Mouse (Mus musculus): ENCODE results near the gene Sumo2. TPM values are rescaled to one million over a fixed set of nuclear protein-coding genes. Genes with fewer than 3 reads are reported as not detected.
"Not testable (repeated sequence)": the region's sequence is repeated elsewhere in the genome, so short reads cannot be mapped to it uniquely, and the experiment has no call there.

Gene Sumo2
- polyA plus RNA-seq, 1 experiment from 2014 or later, result 838 TPM

DNA sequence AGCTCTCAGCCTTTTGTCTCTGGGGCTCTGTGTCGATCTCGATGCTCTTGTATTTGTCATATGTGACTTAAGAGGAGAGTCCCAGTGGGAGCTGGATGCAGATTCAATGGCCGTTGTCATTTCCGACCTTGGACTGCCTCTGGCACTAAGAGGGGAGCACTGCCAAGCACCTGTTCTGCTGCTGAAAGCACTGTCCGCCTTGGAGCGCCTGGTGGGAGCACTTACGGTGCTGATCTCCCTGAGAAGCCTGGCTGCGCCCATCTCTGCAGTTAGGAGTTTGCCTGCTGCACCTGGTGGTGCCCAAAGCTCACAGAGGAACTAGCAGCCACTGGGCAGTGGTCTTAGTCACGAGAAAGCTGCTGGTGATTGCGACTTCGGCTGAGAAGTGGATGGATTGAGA lies 52.8 kb downstream of the Sumo2 start:
- H3K4me2 ChIP-seq (ENCODE audit: low read depth, low read length), result no peak overlapping the region
- no peak overlapping the region for H3K4me3 ChIP-seq (ENCODE audit: low read depth, low read length)
- no peak overlapping the region for H3K9ac ChIP-seq (ENCODE audit: low read depth, low read length)
- peaks cover 12% of the 10 kb centered on the region; the same call in 1 of the 2 replicates for H3K36me3 ChIP-seq (ENCODE audit: control insufficient read depth, insufficient read depth, low read length)
- no peaks in the 10 kb centered on the region for H3K27me3 ChIP-seq (replicated peaks; ENCODE audit: control insufficient read depth, insufficient read depth, low read length)
- H3K27ac ChIP-seq (replicated peaks; ENCODE audit: low read depth, low read length), result no peak overlapping the region
- no peaks in the 10 kb centered on the region for H3K9me3 ChIP-seq (ENCODE audit: control insufficient read depth, low read length)
- no peak for DNase-seq (ENCODE audit: low spot score)
- H3K4me1 ChIP-seq (ENCODE audit: control insufficient read depth, insufficient read depth, low read length), result no peaks in the 10 kb centered on the region
- ATAC-seq (ENCODE audit: low read depth), result no peak
- WGBS, result 64% methylated on average over 11 of the region's 11 CpGs

DNA sequence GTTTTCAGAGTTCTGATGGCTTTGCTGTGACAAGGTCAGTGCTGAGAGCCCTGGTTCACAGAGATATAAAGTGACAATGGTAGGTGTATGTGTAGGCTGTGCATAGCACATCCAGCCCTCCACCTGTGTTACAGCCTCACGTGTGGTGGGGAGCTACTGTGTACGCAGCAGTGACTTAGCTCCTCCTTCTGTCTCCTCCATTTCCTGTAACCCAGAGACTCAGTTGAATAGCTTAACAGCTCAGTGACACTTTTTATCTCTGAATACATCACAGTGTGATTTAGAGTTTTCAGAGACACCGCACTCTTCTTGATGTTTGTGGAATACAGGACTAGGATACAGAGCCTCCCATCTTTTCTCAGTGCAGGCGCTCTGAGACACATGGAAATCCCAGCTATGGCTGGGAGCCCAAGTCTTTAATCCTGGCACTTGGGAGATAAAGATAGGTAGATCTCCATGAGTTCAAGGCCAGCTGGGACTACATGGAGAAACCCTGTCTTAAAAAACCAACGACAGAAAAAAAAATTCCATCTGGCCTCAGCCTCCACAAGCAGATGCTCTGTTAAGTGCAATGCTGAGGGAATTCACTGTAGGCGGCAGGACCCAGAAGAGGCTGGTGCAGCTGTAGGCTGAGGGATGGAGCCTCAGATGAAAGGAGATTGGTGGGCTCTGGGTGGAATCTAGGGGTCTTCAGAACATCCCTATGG lies 54.4 kb downstream of the Sumo2 start:
- H3K9ac ChIP-seq (ENCODE audit: low read depth, low read length), result peak overlapping the region; percentile 30; the same call in 1 of the 2 replicates
- no peak overlapping the region for H3K4me3 ChIP-seq (ENCODE audit: low read depth, low read length)
- H3K27me3 ChIP-seq (replicated peaks; ENCODE audit: control insufficient read depth, insufficient read depth, low read length), result no peaks in the 10 kb centered on the region
- ATAC-seq (ENCODE audit: low read depth) (no peak), DNase-seq (ENCODE audit: low spot score) (no peak)
- H3K4me1 ChIP-seq (ENCODE audit: control insufficient read depth, insufficient read depth, low read length), result peaks cover 3% of the 10 kb centered on the region; the same call in 1 of the 2 replicates
- H3K4me2 ChIP-seq (ENCODE audit: low read depth, low read length), result no peak overlapping the region
- no peak overlapping the region for H3K27ac ChIP-seq (replicated peaks; ENCODE audit: low read depth, low read length)
- WGBS, result 87% methylated on average over 6 of the region's 6 CpGs
- peaks cover 12% of the 10 kb centered on the region; the same call in 1 of the 2 replicates for H3K36me3 ChIP-seq (ENCODE audit: control insufficient read depth, insufficient read depth, low read length)
- H3K9me3 ChIP-seq (ENCODE audit: control insufficient read depth, low read length), result no peaks in the 10 kb centered on the region

DNA sequence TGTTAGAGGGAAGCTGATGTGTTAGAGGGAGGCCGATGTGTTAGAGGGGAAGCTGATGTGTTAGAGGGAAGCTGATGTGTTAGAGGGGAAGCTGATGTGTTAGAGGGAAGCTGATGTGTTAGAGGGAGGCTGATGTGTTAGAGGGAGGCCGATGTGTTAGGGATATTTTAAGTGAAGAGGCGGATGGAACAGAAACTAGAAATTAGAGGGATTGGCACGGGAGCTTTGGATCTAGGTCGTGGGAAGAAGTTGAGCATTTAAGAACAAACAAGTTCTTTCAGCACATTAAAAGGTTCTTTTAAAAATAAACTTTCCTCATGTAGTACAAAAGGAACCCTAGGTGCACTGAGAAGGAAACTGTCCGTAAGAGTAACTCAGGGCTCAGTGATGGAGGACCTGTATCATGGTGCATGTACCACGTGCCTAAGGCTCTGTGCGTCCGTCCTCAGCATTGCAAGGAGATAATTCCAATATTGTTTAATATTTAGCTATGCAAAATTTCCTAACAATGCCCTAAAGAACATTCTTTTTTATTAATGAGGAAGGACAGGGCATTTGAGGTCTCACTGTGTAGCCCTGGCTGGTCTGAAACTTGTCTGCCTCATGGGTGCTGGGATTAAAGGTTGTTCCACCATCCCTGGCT lies 57.7 kb downstream of the Sumo2 start:
- WGBS, result 82% methylated on average over 9 of the region's 9 CpGs
- no peak overlapping the region for H3K4me3 ChIP-seq (ENCODE audit: low read depth, low read length)
- no peak overlapping the region for H3K4me2 ChIP-seq (ENCODE audit: low read depth, low read length)
- ATAC-seq (ENCODE audit: low read depth) (no peak), DNase-seq (ENCODE audit: low spot score) (no peak)
- H3K4me1 ChIP-seq (ENCODE audit: control insufficient read depth, insufficient read depth, low read length), result peaks cover 10% of the 10 kb centered on the region; the same call in 1 of the 2 replicates
- 0 out of 2 replicates have a peak, but pooled peaks cover 9% of the 10 kb centered on the region for H3K36me3 ChIP-seq (ENCODE audit: control insufficient read depth, insufficient read depth, low read length)
- H3K27ac ChIP-seq (replicated peaks; ENCODE audit: low read depth, low read length), result no peak overlapping the region
- no peaks in the 10 kb centered on the region for H3K27me3 ChIP-seq (replicated peaks; ENCODE audit: control insufficient read depth, insufficient read depth, low read length)
- H3K9me3 ChIP-seq (ENCODE audit: control insufficient read depth, low read length), result no peaks in the 10 kb centered on the region
- H3K9ac ChIP-seq (ENCODE audit: low read depth, low read length), result no peak overlapping the region

DNA sequence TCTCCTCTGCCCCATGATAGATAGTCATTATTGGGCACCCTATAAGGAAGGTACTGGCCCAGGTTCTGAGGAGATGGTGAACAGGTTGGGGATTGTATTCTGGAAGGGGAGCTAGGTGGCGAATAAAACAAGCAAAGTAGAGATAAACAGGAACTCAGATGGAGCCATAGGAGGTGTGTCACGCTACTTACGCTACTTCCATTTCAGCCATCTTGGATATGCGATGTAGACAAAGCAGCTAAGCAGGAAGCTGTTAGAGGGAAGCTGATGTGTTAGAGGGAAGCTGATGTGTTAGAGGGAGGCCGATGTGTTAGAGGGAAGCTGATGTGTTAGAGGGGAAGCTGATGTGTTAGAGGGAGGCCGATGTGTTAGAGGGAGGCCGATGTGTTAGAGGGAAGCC lies 58.7 kb downstream of the Sumo2 start:
- not testable (repeated sequence) for H3K9me3 ChIP-seq (ENCODE audit: control insufficient read depth, low read length); H3K36me3 ChIP-seq (ENCODE audit: control insufficient read depth, insufficient read depth, low read length); H3K9ac ChIP-seq (ENCODE audit: low read depth, low read length); H3K4me3 ChIP-seq (ENCODE audit: low read depth, low read length); H3K27ac ChIP-seq (replicated peaks; ENCODE audit: low read depth, low read length); H3K27me3 ChIP-seq (replicated peaks; ENCODE audit: control insufficient read depth, insufficient read depth, low read length); ATAC-seq (ENCODE audit: low read depth); DNase-seq (ENCODE audit: low spot score)
- 84% methylated on average over 7 of the region's 7 CpGs for WGBS
- peaks cover 10% of the 10 kb centered on the region; the same call in 1 of the 2 replicates for H3K4me1 ChIP-seq (ENCODE audit: control insufficient read depth, insufficient read depth, low read length)
- 0 out of 2 replicates have a peak overlapping the region, but pooled peaks have one; percentile 81 for H3K4me2 ChIP-seq (ENCODE audit: low read depth, low read length)

DNA sequence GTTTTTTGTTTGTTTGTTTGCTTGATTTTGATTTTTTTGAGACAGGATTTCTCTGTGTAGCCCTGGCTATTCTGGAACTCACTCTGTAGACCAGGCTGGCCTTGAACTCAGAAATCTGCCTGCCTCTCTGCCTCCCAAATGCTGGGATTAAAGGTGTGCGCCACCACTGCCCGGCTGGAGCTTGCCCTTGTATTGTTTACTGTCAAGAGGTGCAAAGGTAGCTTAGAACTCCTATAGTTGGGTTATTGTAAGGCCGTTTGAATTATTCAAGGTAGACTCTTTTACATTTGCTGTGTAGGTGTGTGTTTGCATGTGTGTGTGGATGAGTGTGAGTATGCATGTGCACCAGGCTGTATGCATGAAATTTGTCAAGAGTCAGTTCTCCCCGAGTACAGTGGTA lies 59.4 kb downstream of the Sumo2 start:
- Histone ChIP-seq H3K4me2 (ENCODE audit: low read depth, low read length) (peak overlapping the region; percentile 81), H3K9ac (ENCODE audit: low read depth, low read length) (peak overlapping the region; percentile 84; the same call in 1 of the 2 replicates), H3K4me1 (ENCODE audit: control insufficient read depth, insufficient read depth, low read length) (peaks cover 10% of the 10 kb centered on the region; the same call in 1 of the 2 replicates), H3K4me3 (ENCODE audit: low read depth, low read length) (peak overlapping the region; percentile 72; the same call in 1 of the 2 replicates)
- H3K9me3 ChIP-seq (ENCODE audit: control insufficient read depth, low read length); H3K27me3 ChIP-seq (replicated peaks; ENCODE audit: control insufficient read depth, insufficient read depth, low read length); DNase-seq (ENCODE audit: low spot score); H3K36me3 ChIP-seq (ENCODE audit: control insufficient read depth, insufficient read depth, low read length); H3K27ac ChIP-seq (replicated peaks; ENCODE audit: low read depth, low read length); ATAC-seq (ENCODE audit: low read depth): not testable (repeated sequence)
- WGBS, result 84% methylated on average over 4 of the region's 4 CpGs

DNA sequence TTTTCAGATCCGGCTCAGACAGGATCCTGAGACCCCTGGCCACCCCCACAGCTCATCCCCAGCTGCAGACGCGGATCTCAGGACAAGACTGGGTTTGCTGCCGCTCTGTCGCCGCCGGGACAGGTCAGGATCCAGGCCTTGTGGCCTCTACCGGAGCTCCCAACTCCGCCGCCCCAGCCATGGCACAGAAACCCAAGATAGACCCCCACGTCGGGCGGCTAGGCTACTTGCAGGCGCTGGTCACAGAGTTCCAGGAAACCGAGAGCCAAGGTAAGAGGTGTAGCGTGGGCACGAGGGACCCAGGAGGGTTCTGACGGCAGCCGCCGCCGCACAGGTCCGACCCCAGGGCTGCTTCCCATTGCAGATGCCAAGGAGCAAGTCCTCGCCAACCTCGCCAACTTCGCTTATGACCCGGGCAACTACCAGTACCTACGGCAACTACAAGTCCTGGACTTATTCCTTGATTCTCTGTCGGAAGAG lies 60.3 kb downstream of the Sumo2 start:
- H3K4me2 ChIP-seq (ENCODE audit: low read depth, low read length), result peak overlapping the region; percentile 81
- H3K27me3 ChIP-seq (replicated peaks; ENCODE audit: control insufficient read depth, insufficient read depth, low read length), result no peaks in the 10 kb centered on the region
- H3K36me3 ChIP-seq (ENCODE audit: control insufficient read depth, insufficient read depth, low read length), result 0 out of 2 replicates have a peak, but pooled peaks cover 4% of the 10 kb centered on the region
- no peak for DNase-seq (ENCODE audit: low spot score)
- ATAC-seq (ENCODE audit: low read depth), result peak; percentile 17
- 4% methylated on average over 28 of the region's 28 CpGs for WGBS
- H3K27ac ChIP-seq (replicated peaks; ENCODE audit: low read depth, low read length), result peak overlapping the region; percentile 69
- H3K4me3 ChIP-seq (ENCODE audit: low read depth, low read length), result peak overlapping the region; percentile 72
- peak overlapping the region; percentile 84 for H3K9ac ChIP-seq (ENCODE audit: low read depth, low read length)
- H3K9me3 ChIP-seq (ENCODE audit: control insufficient read depth, low read length), result no peaks in the 10 kb centered on the region
- H3K4me1 ChIP-seq (ENCODE audit: control insufficient read depth, insufficient read depth, low read length), result peaks cover 10% of the 10 kb centered on the region; the same call in 1 of the 2 replicates

DNA sequence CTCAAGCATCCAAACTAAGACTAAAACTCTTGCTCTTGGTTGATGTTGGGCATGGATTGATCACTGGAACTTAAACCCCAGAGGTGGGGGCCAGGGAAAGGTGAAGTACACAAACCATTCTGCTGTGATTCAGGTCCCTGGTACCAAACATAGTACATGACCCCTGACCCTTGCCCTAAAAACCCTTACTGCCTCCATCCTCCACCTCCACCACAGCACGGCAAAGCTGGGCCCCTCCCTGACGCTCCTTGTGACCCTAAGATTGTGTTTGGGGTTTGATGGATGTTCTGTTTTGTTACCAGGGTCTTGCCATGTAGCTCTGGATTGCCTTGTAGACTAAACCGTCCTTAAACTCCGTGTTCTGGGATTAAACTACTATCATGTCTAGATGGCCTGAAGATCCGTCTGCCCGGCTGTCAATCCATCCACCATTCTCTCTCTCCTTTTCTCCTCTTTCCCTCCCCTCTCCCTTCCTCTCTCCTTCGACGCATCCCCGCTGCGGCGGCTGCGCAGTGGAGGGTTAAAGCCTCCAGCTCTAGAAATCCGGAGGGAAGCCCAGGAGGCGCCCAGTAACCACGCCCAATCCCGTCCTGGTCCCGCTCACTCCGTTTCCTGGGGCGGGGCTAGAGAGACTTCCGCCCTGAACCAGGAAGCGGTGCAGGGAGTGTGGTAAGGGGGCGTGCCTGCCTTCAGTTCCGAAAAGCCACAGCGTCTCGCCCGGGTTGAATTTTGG lies 60.9 kb downstream of the Sumo2 start, which contains the start of gene Armc7:
TSS of gene Armc7 (plus strand) at position 643 of the 733 bp plus-strand sequence.
- H3K27me3 ChIP-seq (replicated peaks; ENCODE audit: control insufficient read depth, insufficient read depth, low read length), result no peaks in the 10 kb centered on the region
- no peaks in the 10 kb centered on the region for H3K9me3 ChIP-seq (ENCODE audit: control insufficient read depth, low read length)
- peak; percentile 99 for DNase-seq (ENCODE audit: low spot score)

More for the DNA sequence above, 60.9 kb downstream of the Sumo2 start, which contains the start of gene Armc7:
- ATAC-seq (ENCODE audit: low read depth), result peak; percentile 99
- Histone ChIP-seq H3K4me3 (ENCODE audit: low read depth, low read length) (peak within 1 kb of the TSS; percentile 72), H3K27ac (replicated peaks; ENCODE audit: low read depth, low read length) (peak within 1 kb of the TSS; percentile 84), H3K4me1 (ENCODE audit: control insufficient read depth, insufficient read depth, low read length) (peaks cover 10% of the 10 kb centered on the region; the same call in 1 of the 2 replicates), H3K4me2 (ENCODE audit: low read depth, low read length) (peak within 1 kb of the TSS; percentile 81), H3K9ac (ENCODE audit: low read depth, low read length) (peak within 1 kb of the TSS; percentile 84), H3K36me3 (ENCODE audit: control insufficient read depth, insufficient read depth, low read length) (0 out of 2 replicates have a peak, but pooled peaks cover 3% of the 10 kb centered on the region)
- WGBS, result under 1% methylated on average over 26 of the region's 26 CpGs

Data from embryonic facial prominence, embryonic 14.5 days (tissue).